Mouse (Mus musculus) cerebellum, postnatal 25 days (tissue): ENCODE measurements around the gene Neurog1.

Experiments used
- DNase-seq, 2 experiments: peaks; one replicate each; pipeline ENCODE4 v3.0.0; 2021; ENCODE audit warnings: mixed read lengths in 2 of 2

The Neurog1 gene

DNA sequence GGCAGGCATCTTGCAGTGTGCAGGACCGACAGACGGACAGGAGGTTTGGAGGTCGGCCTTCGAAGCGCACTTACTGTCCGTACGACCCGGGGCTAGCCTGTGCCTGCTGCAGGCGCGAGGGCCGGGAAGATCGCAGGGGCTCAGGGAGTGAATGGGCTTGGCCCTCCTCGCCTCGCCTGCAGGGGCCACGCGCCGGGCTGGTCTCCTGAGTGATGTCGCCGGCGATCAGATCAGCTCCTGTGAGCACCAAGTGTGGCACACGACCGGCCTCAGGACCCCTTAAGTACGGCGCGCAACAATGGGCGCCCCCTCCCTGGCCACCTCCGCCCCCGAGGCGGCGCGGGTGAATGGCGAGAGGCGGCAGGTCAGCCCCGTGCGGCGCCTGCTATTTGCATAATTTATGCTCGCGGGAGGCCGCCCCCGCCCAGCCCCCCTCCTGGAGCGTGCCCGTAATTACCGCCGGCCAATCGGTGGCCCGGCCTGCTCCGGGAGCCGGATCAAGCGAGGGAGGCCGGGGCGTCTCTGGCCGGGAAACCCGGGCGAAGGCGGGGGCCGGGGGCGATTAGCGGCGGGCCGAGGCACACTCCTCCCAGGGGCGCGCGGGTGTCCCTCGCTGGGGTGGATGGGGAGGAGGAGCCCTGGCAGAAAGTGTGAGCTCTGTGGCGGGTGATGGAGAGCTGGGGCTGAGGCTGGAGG lies at the start of gene Neurog1:
Neurog1 (minus strand) TSS at position 240 of the 696 bp plus-strand sequence.
- peak; percentile 19 to 33 for DNase-seq

DNA sequence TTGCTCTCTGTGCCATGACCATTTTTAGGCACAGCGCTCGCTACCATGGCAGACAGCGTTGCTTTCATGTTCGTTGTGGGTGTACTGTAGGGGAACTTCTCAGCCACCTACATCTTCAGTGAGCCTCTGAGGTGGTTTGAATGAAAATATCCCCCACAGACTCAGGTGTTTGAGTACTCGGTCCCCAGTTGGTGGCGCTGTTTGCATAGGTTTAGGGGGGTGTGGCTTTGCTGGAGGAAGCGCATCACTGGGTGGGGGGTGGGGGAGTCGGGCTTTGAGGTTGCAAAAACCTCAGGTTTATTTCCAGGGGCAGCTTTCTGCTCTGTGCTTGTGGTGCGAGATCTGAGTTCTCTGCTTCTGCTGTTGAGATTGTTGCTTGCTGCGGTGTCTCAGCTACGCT lies 47.4 kb upstream of the Neurog1 start:
- DNase-seq, result no peak

- DNase-seq, result peak; percentile 16 to 37
These were observed 44.7 kb upstream of the Neurog1 start for GRCm38 (mm10) chr13:56296659-56297020.

GRCm38 (mm10) chr13:56295943-56296658 lies 44.1 kb upstream of the Neurog1 start, which contains the start of gene Cxcl14:
Gene Cxcl14 (minus strand): TSS chr13:56296551.
- DNase-seq, result peak; percentile 15 to 35

- no peak for DNase-seq
These were observed 43.6 kb upstream of the Neurog1 start for GRCm38 (mm10) chr13:56295586-56295942.

- DNase-seq, result peak; percentile 14 to 17
These were observed 42.9 kb upstream of the Neurog1 start for GRCm38 (mm10) chr13:56294908-56295307.

DNA sequence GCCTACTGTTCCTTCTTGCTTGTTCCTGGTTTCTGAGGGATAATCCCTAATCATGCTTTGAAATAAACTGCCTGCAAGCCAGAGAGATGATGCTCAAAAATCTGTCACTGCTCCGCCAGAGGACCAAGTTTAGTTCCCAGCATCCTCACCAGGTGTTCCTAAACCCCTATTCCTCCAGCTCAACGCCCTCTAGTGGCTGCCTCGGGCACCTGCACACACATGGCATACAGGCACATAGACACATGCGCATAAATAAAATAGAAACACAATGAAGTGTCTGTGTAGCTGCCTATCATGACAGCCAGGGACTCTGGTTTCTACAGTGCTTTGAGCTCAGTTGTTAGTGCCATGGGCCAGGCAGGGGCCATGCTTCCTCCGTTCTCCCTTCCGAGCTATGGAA lies 38.0 kb upstream of the Neurog1 start:
- no peak for DNase-seq

- no peak for DNase-seq
These were observed 37.3 kb upstream of the Neurog1 start for GRCm38 (mm10) chr13:56289261-56289660.

GRCm38 (mm10) chr13:56288601-56289000 lies 36.6 kb upstream of the Neurog1 start:
- no peak for DNase-seq

- no peak for DNase-seq
These were observed 35.1 kb upstream of the Neurog1 start for GRCm38 (mm10) chr13:56287091-56287490.

DNA sequence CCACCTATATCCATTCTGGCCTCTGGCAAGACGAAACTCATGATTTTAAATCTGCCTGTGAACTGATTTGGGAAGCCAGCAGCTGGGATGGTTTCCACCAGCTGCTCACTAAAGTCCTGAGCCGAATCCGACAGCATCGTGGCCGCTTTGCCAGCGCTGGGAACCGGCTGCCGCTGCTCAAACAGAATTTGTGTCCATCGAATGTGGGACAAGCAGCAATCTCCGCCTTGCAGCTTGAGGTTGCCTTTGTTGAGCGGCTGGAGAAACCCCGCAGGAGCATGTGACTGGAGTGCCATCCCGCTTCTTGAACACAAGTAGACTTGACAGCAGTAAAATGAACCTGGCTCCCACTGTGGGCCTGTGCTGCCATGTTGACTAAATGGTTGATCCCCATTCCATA lies 31.4 kb upstream of the Neurog1 start:
- DNase-seq, result no peak

- no peak for DNase-seq
These were observed 28.4 kb upstream of the Neurog1 start for GRCm38 (mm10) chr13:56280356-56280755.

GRCm38 (mm10) chr13:56279439-56279838 lies 27.5 kb upstream of the Neurog1 start:
- peak; percentile 88 to 91 for DNase-seq

- no peak for DNase-seq
These were observed 23.2 kb upstream of the Neurog1 start for GRCm38 (mm10) chr13:56275171-56275570.

GRCm38 (mm10) chr13:56270124-56270523 lies 18.2 kb upstream of the Neurog1 start:
- no peak for DNase-seq

GRCm38 (mm10) chr13:56267396-56267795 lies 15.4 kb upstream of the Neurog1 start:
- no peak for DNase-seq

- peak; percentile 15 to 37 for DNase-seq
These were observed 14.5 kb upstream of the Neurog1 start for GRCm38 (mm10) chr13:56266435-56266834.

- DNase-seq, result peak; percentile 18 to 31
These were observed 13.7 kb upstream of the Neurog1 start for GRCm38 (mm10) chr13:56265661-56266060.

DNA sequence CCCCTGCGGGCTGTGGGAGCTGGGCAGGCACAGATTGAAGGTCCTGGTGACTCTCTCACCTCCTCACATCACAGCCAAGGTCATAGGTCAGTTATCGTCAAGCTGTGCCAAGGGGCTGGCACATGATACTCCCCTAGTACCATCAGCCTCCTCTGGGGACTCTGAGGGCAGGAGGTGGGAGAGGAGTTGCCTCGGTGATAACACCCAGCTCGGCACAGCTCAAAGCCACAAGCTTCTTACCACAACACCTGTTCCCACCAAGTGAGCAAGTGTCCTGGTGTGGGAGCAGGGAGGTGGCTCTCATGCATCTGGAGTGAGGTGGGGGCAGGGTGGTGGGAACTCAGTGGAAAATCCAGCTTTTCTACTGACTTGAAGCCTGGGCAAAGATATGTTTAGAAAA lies 10.3 kb upstream of the Neurog1 start:
- no peak for DNase-seq

DNA sequence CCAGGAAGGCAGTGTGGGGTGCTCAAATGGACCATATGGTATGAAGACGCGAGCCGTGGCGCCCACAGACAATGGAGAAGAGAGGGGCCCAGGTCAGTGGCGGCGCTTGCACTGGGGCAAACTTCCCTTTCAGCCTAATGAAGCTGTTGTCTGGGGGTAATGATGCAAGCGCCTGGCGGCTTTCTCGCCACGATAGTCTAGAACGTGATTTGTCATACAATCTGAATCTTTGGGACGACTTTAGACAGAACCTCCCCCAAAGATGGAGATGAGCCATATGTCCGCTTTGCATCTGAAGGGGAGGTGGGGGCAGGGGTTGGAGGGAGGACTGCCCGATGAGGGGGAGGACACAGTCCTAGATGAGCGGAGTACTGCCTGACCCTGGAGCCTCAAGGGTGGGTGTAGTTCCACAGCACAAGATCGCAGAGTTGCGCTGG lies 8.4 kb upstream of the Neurog1 start:
- no peak for DNase-seq

DNA sequence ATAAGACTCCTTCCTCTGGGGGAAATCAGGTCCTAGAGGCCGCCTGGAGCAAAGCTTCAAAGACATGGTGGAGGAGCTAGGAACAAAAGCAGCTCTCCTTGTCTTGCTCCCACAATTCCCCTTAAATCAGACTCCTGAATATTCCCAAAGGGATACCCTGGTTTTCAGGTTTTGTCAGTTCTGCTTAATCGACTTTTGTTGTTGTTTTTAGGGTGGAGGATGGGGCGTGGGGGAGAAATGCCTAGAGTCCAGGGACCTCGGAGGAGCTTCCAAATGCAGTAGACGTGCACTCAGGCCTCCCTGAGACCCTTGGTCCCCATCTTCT lies 7.9 kb upstream of the Neurog1 start:
- DNase-seq, result no peak

- no peak for DNase-seq
These were observed 7.3 kb upstream of the Neurog1 start for GRCm38 (mm10) chr13:56259021-56259925.
